Mouse (Mus musculus) T-cell, adult 2 months (primary cell): ENCODE measurements around the gene Mical1.
A peak's percentile ranks its signal among the peaks of the same experiment; 100 is the strongest.

Experiments
- DNase-seq: peaks from one replicate; pipeline ENCODE4 v3.0.0; 2022; ENCODE audit warnings: low spot score

Mical1 gene

GRCm38 (mm10) chr10:41520410-41520673, 44.2 kb downstream of the Mical1 start:
- DNase-seq: no peak

- no peak for DNase-seq
These were observed 47.3 kb downstream of the Mical1 start for GRCm38 (mm10) chr10:41523386-41523785.

GRCm38 (mm10) chr10:41525696-41526095, 49.6 kb downstream of the Mical1 start:
- DNase-seq: no peak

GRCm38 (mm10) chr10:41529972-41530371, 53.9 kb downstream of the Mical1 start:
- DNase-seq: peak; percentile 58

GRCm38 (mm10) chr10:41535991-41536390, 59.9 kb downstream of the Mical1 start:
- no peak for DNase-seq
